Mouse (Mus musculus) kidney, embryonic 15.5 days (tissue): Measurements from ENCODE around the gene Dpp9. TPM values are rescaled to one million over a fixed set of nuclear protein-coding genes. Genes with fewer than 3 reads are reported as not detected.
"Not testable (repeated sequence)": the region's sequence is repeated elsewhere in the genome, so short reads cannot be mapped to it uniquely, and the experiment has no call there.

ENCODE experiments used
- ATAC-seq: fragments of 200-750 bp; cut with Nextera tagmentation; replicated peaks from 2 replicates; pipeline ENCODE4 v1.8.0; 2017; ENCODE audit warnings: moderate TSS enrichment; ENCODE audit not compliant: low FRiP score
- H3K27ac ChIP-seq: fragments of 300-500 bp; sonication (generic); 2 replicates; pipeline ENCODE4 v1.5.1; 2015; ENCODE audit warnings: mild to moderate bottlenecking, inconsistent platforms
- H3K27me3 ChIP-seq: fragments of 300-500 bp; sonication (generic); 2 replicates; pipeline ENCODE4 v1.6.1; 2015; ENCODE audit warnings: inconsistent platforms
- H3K36me3 ChIP-seq: fragments of 300-500 bp; sonication (generic); 2 replicates; pipeline ENCODE4 v1.6.1; 2015; ENCODE audit warnings: inconsistent platforms
- H3K4me1 ChIP-seq: fragments of 300-500 bp; sonication (generic); 2 replicates; pipeline ENCODE4 v1.6.1; 2015; ENCODE audit warnings: inconsistent platforms
- H3K4me2 ChIP-seq: fragments of 300-500 bp; sonication (generic); 2 replicates; pipeline ENCODE4 v1.6.1; 2015; ENCODE audit warnings: moderate library complexity, mild to moderate bottlenecking, inconsistent platforms
- H3K4me3 ChIP-seq: fragments of 300-500 bp; sonication (generic); replicated peaks from 2 replicates; pipeline ENCODE4 v1.5.1; 2015; ENCODE audit warnings: mild to moderate bottlenecking, inconsistent platforms
- H3K9ac ChIP-seq: fragments of 300-500 bp; sonication (generic); 2 replicates; pipeline ENCODE4 v1.6.1; 2015; ENCODE audit warnings: mild to moderate bottlenecking, inconsistent platforms
- H3K9me3 ChIP-seq: fragments of 300-500 bp; sonication (generic); replicated peaks from 2 replicates; pipeline ENCODE4 v1.6.1; 2016; ENCODE audit warnings: inconsistent platforms
- WGBS: fragments of 180-500 bp; shearing (Covaris S2); methylation state at CpG from one replicate; pipeline ENCODE4 v1.1.7; 2015; ENCODE audit warnings: mixed read lengths; 5-methylcytosine and 5-hydroxymethylcytosine counted together
- polyA plus RNA-seq: library from polyadenylated mRNA; unstranded; fragments of >200 nt; fragmentation: Nextera tagmentation; extraction: Ambion mirVana; gene quantifications from 2 replicates; pipeline ENCODE4 v1.2.1, GENCODE M21; 2015

Dpp9 gene
- 38.9 and 43.8 TPM in 2 replicates for polyA plus RNA-seq

DNA sequence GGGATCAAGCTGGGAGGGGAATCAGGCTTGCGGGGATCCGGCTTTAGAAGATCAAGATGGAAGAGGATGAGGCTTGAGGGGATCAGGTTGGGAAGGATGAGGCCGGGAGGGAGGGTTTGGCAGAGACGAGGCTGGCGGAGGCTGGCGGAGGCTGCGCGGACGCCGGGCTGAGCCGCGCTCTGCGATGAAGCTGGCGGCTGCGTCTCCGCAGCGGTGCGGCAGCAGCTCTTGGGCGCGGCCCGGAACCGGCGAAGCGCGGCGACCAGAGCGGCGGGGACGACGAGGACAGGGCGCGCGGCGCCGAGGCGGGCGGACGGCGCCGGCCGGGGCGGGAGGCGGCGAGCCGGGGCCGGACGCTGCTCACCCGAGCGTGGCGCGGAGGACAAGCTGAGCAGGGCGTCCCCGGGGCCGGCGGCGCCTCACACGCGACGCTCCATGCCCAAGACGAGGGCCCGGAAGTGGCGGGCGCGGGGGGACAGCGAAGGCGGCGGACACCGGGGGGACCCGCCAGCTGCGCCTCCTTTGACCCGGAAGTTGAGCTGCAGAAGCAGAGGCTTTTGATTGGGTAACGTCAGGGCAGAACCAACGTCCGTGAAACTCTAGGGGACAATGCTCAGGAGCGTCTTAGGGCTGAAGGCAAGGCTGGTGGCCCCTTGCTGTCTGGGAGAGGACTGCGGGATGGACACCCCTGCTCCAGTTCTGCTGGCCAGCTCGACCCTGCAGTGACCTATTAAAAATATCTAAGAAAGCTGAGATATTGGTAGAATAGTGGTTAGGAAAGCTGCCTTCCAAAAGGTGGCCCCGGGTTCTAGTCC is at the start of gene Dpp9:
Gene Dpp9, minus strand, starts transcription at position 529 of the 815 bp plus-strand sequence.
- H3K9ac ChIP-seq: peak within 1 kb of the TSS; percentile 75
- peak within 1 kb of the TSS; percentile 85 for H3K4me3 ChIP-seq
- H3K4me1 ChIP-seq: peaks cover 19% of the 10 kb centered on the region
- H3K4me2 ChIP-seq: peak within 1 kb of the TSS; percentile 79
- under 1% methylated on average over 73 of the region's 78 CpGs for WGBS
- no peaks in the 10 kb centered on the region; the same call in 1 of the 2 replicates for H3K36me3 ChIP-seq
- no peaks in the 10 kb centered on the region for H3K27me3 ChIP-seq
- peak within 1 kb of the TSS; percentile 91 for H3K27ac ChIP-seq
- no peaks in the 10 kb centered on the region for H3K9me3 ChIP-seq
- peak; percentile 100 for ATAC-seq

DNA sequence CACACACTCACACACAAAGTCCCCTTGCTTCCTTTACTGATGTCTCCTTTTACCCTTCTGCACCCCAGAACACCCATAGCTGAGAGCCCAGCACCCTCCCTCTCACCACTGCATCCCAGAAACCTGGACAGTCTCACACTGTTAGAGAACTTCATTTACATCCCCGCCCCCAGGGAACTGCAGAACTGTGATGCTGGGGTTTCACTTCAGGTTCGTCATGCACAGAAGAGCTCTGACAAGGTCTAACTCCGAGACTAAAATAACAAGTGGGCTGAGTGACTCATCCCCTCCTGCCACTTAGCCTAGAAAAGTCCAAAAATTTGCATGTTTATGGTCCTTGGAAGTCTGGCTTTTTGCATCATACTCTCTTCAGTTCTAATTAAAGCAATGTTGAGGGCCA is 47.6 kb upstream of the Dpp9 start:
- peaks cover 14% of the 10 kb centered on the region for H3K4me1 ChIP-seq
- no peaks in the 10 kb centered on the region for H3K27me3 ChIP-seq
- H3K4me3 ChIP-seq: no peak overlapping the region
- H3K4me2 ChIP-seq: no peak overlapping the region
- H3K36me3 ChIP-seq: peaks cover 31% of the 10 kb centered on the region
- no peak for ATAC-seq
- H3K27ac ChIP-seq: no peak overlapping the region
- 37% methylated on average over 3 of the region's 3 CpGs for WGBS
- H3K9me3 ChIP-seq: no peaks in the 10 kb centered on the region
- H3K9ac ChIP-seq: no peak overlapping the region

- H3K27ac ChIP-seq: no peak overlapping the region
- no peak overlapping the region for H3K4me2 ChIP-seq
- no peak overlapping the region for H3K4me3 ChIP-seq
- peaks cover 18% of the 10 kb centered on the region for H3K4me1 ChIP-seq
- ATAC-seq: no peak
- no peaks in the 10 kb centered on the region for H3K27me3 ChIP-seq
- no peak overlapping the region for H3K9ac ChIP-seq
- peaks cover 31% of the 10 kb centered on the region for H3K36me3 ChIP-seq
- no peaks in the 10 kb centered on the region for H3K9me3 ChIP-seq
- 68% methylated on average over 3 of the region's 3 CpGs for WGBS
Measured at GRCm38 (mm10) chr17:56265869-56266268, 47.2 kb upstream of the Dpp9 start.

- ATAC-seq: no peak
- H3K27me3 ChIP-seq: no peaks in the 10 kb centered on the region
- H3K9ac ChIP-seq: no peak overlapping the region
Measured at GRCm38 (mm10) chr17:56265011-56265410, 46.3 kb upstream of the Dpp9 start.

GRCm38 (mm10) chr17:56264020-56264419 is 45.3 kb upstream of the Dpp9 start:
- H3K27me3 ChIP-seq: no peaks in the 10 kb centered on the region
- WGBS: 24% methylated on average over 8 of the region's 8 CpGs
- H3K27ac ChIP-seq: no peak overlapping the region
- H3K4me3 ChIP-seq: no peak overlapping the region
- no peaks in the 10 kb centered on the region for H3K9me3 ChIP-seq
- H3K4me1 ChIP-seq: peaks cover 29% of the 10 kb centered on the region
- ATAC-seq: peak; percentile 75
- H3K36me3 ChIP-seq: peaks cover 42% of the 10 kb centered on the region
- no peak overlapping the region for H3K9ac ChIP-seq
- H3K4me2 ChIP-seq: no peak overlapping the region

More at GRCm38 (mm10) chr17:56265011-56265410, 46.3 kb upstream of the Dpp9 start:
- 89% methylated on average over 4 of the region's 4 CpGs for WGBS
- Histone ChIP-seq H3K9me3 (no peaks in the 10 kb centered on the region), H3K27ac (no peak overlapping the region), H3K4me3 (no peak overlapping the region), H3K36me3 (peaks cover 32% of the 10 kb centered on the region), H3K4me2 (no peak overlapping the region), H3K4me1 (peaks cover 26% of the 10 kb centered on the region)

DNA sequence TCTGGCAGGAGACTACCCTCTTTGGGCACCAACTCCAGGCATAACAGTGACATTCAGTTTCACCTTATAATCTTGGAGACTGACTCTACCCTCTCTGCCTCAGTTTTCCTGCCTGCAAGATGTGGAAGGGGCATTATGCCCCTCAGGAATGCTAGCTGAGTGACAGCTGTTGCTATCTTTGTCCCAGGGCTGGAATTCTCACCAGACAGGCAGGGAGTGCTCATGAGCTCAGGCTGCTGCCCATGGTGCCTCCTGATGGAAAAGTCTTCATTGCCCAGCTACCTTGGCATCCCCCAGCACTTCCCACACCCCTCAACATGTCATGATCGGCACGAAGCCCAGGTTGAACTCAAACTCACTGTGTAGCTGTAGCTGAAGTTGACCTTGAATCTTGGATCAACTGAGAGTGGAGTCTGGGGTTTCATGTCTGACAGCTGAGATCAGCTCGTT is 44.0 kb upstream of the Dpp9 start:
- Histone ChIP-seq H3K36me3 (peaks cover 54% of the 10 kb centered on the region), H3K27ac (no peak overlapping the region), H3K27me3 (no peaks in the 10 kb centered on the region), H3K9ac (no peak overlapping the region), H3K4me3 (no peak overlapping the region), H3K9me3 (no peaks in the 10 kb centered on the region), H3K4me2 (no peak overlapping the region), H3K4me1 (peaks cover 41% of the 10 kb centered on the region)
- no peak for ATAC-seq
- 80% methylated on average over 3 of the region's 3 CpGs for WGBS

- ATAC-seq: no peak
- peaks cover 46% of the 10 kb centered on the region for H3K4me1 ChIP-seq
- no peaks in the 10 kb centered on the region for H3K27me3 ChIP-seq
- H3K9me3 ChIP-seq: no peaks in the 10 kb centered on the region
- no peak overlapping the region for H3K9ac ChIP-seq
- no peak overlapping the region for H3K4me3 ChIP-seq
- WGBS: 75% methylated on average over 3 of the region's 3 CpGs
- no peak overlapping the region for H3K4me2 ChIP-seq
- no peak overlapping the region for H3K27ac ChIP-seq
- peaks cover 54% of the 10 kb centered on the region for H3K36me3 ChIP-seq
Measured at GRCm38 (mm10) chr17:56261166-56261565, 42.5 kb upstream of the Dpp9 start.

DNA sequence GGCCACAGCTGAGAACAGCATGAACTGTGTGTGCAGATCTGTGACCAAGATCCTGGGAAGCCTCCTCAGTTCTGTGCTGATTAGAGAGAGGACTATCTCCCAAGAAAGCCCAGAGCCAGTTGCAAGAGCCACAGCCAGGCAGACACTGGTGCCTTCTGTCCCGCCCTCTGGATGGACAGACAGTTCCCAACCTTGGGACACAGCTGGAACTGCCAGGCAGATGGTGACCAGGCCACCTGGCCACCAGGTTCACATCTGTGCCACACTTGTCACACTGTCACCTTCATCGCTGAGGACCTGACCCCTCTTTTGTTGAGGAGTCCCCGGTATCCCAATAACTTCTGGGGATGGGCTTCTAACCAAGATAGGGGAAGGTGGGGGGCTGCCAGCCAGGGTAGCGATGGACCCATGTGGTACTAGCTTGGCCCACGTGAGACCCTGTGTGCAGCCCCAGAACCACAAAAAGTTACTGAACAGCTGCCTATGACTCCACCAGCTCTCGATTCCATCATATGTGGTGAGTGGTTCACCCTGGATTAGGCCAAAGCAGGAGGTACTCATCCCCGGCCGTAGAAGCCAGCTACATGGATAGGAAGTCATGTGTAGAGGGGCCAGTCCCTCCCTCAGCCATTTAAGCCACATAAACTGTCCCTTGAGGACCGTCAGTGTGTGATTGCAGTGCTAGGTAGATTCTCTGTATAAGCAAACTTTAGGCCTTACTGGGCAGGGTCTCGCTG is 40.8 kb upstream of the Dpp9 start:
- Histone ChIP-seq H3K4me1 (peaks cover 53% of the 10 kb centered on the region), H3K9me3 (no peaks in the 10 kb centered on the region), H3K4me2 (peak overlapping the region; percentile 93; the same call in 1 of the 2 replicates), H3K27ac (no peak overlapping the region), H3K36me3 (peaks cover 54% of the 10 kb centered on the region), H3K9ac (0 out of 2 replicates have a peak overlapping the region, but pooled peaks have one; percentile 17), H3K4me3 (peak overlapping the region; percentile 1), H3K27me3 (no peaks in the 10 kb centered on the region)
- 87% methylated on average over 10 of the region's 10 CpGs for WGBS
- ATAC-seq: no peak

GRCm38 (mm10) chr17:56258812-56259211 is 40.1 kb upstream of the Dpp9 start:
- Histone ChIP-seq H3K4me1 (peaks cover 53% of the 10 kb centered on the region), H3K36me3 (peaks cover 54% of the 10 kb centered on the region), H3K4me3 (peak overlapping the region; percentile 1; the same call in 1 of the 2 replicates), H3K4me2 (peak overlapping the region; percentile 93; the same call in 1 of the 2 replicates)
- not testable (repeated sequence) for H3K27ac ChIP-seq, ATAC-seq, H3K9ac ChIP-seq, H3K9me3 ChIP-seq, H3K27me3 ChIP-seq
- 50% methylated on average over 2 of the region's 2 CpGs for WGBS

- H3K9me3 ChIP-seq, H3K27ac ChIP-seq, H3K9ac ChIP-seq, ATAC-seq, H3K27me3 ChIP-seq: not testable (repeated sequence)
- WGBS: 89% methylated on average over 19 of the region's 19 CpGs
- Histone ChIP-seq H3K4me3 (peak overlapping the region; percentile 71; the same call in 1 of the 2 replicates), H3K4me2 (peak overlapping the region; percentile 93; the same call in 1 of the 2 replicates), H3K4me1 (peaks cover 53% of the 10 kb centered on the region), H3K36me3 (peaks cover 53% of the 10 kb centered on the region)
Measured at GRCm38 (mm10) chr17:56258269-56258668, 39.6 kb upstream of the Dpp9 start.

DNA sequence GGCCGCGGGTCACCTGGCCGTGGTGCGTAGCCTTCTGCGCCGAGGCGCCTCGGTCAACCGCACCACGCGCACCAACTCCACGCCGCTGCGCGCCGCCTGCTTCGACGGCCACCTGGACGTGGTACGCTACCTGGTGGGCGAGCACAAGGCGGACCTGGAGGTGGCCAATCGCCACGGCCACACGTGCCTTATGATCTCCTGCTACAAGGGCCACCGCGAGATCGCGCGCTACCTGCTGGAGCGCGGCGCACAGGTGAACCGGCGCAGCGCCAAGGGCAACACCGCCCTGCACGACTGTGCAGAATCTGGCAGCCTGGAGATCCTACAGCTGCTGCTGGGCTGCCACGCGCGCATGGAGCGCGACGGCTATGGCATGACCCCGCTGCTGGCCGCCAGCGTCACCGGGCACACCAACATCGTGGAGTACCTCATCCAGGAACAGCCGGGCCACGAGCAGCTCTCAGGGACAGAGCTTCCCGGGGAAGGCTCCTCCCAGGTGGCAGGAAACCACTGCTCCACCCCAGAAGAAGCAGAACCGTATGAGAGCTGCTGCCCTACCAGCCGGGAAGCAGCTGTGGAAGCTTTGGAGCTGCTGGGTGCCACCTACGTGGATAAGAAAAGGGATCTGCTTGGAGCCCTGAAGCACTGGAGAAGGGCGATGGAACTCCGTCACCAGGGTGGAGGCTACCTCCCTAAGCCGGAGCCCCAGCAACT is 38.6 kb upstream of the Dpp9 start:
- 7% methylated on average over 58 of the region's 58 CpGs for WGBS
- H3K27me3 ChIP-seq: no peaks in the 10 kb centered on the region
- H3K9ac ChIP-seq: peak overlapping the region; percentile 67
- H3K27ac ChIP-seq: peak overlapping the region; percentile 85
- peaks cover 53% of the 10 kb centered on the region for H3K4me1 ChIP-seq
- peak overlapping the region; percentile 93 for H3K4me2 ChIP-seq
- H3K4me3 ChIP-seq: peak overlapping the region; percentile 71
- peaks cover 44% of the 10 kb centered on the region for H3K36me3 ChIP-seq
- no peaks in the 10 kb centered on the region for H3K9me3 ChIP-seq
- peak; percentile 1; the same call in 1 of the 2 replicates for ATAC-seq
